Mouse (Mus musculus) gastrocnemius, adult 18-20 months (tissue): Measurements from ENCODE around the gene P2rx5. TPM values are rescaled to one million over a fixed set of nuclear protein-coding genes. Genes with fewer than 3 reads are reported as not detected.

Experiments used
- DNase-seq: peaks from one replicate; pipeline ENCODE4 v3.0.0; 2021; ENCODE audit warnings: low spot score
- long read RNA-seq, 2 experiments: library from polyadenylated mRNA; stranded (forward); transcript quantifications; one replicate each; pipeline ENCODE4 v2.0.0; 2021
- total RNA-seq, 2 experiments: library from RNA; stranded (reverse); gene quantifications; 2 replicates each; pipeline ENCODE4 v1.2.3; 2021

Gene P2rx5
- total RNA-seq: 1 to 10 TPM; 8.1 to 8.4 TPM
- long read RNA-seq, experiment 1, transcript P2rx5-201 (13 exons, 2,395 nt): major isoform, 7 of 12 reads
- long read RNA-seq, experiment 1, partial matches to known transcripts: 2 of 12 reads
- long read RNA-seq, experiment 1, other reads (novel, unspliced or antisense): 3 of 12 reads
- long read RNA-seq, experiment 2, transcript P2rx5-201 (13 exons, 2,395 nt): major isoform, 13 of 19 reads
- long read RNA-seq, experiment 2, partial matches to known transcripts: 4 of 19 reads
- long read RNA-seq, experiment 2, other reads (novel, unspliced or antisense): 2 of 19 reads

DNA sequence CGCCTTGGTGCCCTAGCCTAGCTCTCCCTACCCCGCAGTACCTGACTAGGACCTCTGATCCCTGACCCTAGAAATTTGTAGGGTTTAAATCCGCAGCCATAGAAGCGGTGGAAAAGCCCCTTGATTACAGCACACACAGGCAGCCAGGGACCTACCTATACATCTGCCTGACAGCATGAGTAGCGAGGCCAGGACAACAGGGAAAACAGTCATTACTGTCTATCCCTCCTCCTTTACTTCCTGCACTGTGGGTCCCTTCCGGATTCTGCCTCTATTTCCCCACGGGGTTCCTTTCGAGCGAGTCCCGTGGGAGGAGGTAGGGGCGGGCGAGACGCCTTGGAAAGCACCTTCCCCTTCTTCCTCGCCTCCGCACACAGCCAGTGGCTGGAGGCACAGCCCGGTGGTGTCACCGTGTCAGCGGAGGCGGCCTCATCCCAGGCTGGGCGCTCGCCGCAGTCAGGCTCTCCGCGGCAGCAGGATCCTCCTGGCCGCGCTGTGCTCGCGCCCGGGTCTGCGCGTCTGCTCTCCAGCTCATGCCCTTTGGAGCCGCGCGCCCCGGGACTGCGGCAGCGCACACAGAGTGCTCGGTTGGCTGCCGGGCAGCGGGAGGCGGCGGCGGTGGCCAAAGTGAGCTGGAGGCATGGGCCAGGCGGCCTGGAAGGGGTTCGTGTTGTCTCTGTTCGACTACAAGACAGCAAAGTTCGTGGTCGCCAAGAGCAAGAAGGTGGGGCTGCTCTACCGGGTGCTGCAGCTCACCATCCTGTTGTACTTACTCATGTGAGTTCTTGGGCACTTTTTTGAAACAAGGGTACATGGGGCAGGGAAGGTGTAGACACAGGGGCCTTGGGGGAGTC lies at the start of gene P2rx5:
Gene P2rx5, plus strand, starts transcription at position 465 of the 854 bp plus-strand sequence.
- peak; percentile 47 for DNase-seq

DNA sequence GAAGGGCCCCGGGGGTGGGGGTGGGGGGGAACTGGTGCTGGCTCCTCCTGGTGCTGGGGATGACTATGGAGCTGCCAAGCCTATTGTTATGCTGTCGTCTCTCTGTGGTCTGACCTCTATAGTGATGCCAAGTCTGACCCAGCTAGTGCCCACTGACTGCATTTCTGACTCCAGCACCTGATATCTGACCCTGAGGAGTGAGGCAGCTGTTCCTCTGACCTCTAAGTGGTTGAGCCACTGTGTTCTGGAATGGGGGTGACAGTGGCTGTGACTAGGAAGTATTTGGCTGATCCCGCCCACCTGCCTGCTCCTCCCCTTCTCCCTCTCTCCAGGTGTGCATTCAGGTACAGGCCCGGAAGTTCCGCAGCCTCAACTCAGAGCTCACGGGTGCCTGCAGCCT lies 48.8 kb upstream of the P2rx5 start:
- no peak for DNase-seq

DNA sequence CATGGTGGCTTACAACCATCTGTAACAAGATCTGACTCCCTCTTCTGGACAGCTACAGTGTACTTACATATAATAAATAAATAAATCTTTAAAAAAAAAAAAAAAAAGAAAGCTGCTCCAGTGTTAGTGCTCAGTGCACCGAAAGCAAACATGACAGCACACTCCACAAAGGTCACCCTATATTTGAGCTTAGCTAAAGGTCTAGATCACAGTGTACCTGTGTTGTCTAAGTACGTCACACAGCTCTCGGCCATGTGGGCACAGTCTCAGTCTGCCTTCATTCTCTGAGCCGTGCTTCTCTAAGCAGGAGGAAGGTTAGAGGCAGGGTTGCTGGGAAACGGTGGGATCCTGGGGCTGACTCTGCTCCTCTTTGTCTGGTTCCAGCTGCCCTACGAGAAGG lies 33.7 kb upstream of the P2rx5 start:
- DNase-seq: no peak

DNA sequence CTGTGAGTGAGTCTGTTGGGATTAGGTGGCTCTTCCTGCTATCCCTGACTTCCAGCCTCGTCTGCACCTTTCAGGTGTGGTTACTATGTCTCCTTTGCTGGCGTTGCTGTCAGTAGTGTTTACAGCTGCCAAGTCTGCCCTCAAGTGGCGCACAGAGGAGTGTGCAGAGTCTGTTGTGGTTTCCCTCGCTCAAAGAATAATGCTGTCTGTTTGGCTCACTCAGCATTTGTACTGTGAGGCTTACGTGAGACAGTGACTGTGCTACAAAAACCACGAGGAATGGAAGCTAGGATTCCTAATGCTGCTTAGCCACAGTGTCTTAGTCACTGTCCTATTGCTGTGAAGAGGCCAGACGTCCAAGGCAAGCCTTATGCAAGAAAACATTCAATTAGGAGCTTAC lies 29.2 kb upstream of the P2rx5 start:
- no peak for DNase-seq

DNA sequence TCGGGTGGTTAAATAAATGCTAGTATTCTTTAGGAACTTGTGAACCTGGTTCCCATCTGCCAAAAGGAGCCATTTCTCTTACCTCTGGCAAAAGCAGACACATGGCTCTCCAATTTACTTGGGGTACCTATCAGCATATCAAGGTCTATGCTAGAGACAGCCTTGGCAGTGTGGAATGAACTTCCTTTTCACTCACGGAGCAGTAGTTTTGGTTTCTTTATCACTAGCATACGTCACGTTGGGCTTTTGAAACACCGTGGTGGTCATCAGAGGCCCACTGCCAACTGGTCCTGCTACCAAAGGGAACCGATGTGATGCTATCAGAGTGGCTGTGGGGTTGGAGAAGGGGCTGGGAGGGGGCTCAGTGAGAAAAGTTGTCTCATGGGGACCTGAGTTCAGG lies 27.2 kb upstream of the P2rx5 start:
- no peak for DNase-seq

DNA sequence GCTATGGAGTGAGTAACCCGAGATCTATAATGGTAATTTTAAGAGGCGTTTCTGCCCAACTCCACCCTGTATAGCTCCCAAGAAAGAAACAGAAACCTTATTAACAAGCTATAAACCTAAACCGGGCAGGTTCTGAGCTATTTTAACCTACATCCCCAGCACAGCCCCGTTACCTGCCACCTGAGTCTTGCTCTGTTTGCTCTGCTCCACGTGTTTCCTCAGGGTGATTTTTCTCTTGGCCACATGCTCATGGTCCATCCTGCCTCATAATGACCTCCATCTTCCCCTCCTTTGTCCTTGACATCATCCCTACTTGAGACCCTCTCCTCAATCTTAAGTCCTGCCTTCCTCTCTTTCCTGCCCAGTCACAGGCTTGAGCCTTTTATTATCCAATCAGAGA lies 26.0 kb upstream of the P2rx5 start:
- no peak for DNase-seq

DNA sequence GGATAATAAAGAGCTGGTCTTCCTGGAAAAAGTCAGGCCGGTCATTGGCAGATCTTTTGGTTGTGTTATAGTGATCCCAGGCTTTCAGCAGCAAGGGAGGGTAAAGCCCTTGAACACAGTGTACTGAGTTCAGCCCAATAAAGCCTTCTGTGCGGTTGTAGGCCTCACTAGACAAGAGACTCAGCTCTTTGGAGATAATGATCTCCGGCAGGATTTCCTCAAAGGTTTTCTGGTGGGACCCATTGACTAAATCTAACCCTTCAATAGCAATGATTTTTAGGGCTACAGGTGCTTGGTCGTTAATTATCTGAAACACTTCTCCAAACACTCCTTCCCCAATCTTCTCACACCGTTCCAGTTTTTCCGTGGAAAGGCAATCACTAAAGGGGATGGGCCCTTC lies 23.6 kb upstream of the P2rx5 start:
- DNase-seq: no peak

DNA sequence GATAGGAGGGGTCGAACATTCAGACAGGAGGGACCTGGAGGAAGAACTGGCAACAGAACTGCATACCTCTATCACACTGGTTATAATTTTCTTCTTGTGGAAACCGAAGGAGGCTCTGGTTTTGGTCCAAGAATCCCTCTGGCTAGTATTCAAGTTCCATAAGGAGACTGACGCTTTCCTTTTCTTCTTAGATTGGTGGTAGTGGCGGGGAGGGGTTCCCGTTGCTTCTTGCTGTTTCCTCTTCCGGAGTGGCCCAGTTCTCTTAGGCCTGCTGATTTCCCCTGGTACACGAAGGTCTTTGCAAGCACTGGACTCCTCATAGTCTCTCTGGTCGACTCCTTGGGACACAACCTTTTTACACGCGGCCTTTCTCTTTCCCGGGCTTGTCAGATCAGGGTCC lies 23.1 kb upstream of the P2rx5 start:
- no peak for DNase-seq

DNA sequence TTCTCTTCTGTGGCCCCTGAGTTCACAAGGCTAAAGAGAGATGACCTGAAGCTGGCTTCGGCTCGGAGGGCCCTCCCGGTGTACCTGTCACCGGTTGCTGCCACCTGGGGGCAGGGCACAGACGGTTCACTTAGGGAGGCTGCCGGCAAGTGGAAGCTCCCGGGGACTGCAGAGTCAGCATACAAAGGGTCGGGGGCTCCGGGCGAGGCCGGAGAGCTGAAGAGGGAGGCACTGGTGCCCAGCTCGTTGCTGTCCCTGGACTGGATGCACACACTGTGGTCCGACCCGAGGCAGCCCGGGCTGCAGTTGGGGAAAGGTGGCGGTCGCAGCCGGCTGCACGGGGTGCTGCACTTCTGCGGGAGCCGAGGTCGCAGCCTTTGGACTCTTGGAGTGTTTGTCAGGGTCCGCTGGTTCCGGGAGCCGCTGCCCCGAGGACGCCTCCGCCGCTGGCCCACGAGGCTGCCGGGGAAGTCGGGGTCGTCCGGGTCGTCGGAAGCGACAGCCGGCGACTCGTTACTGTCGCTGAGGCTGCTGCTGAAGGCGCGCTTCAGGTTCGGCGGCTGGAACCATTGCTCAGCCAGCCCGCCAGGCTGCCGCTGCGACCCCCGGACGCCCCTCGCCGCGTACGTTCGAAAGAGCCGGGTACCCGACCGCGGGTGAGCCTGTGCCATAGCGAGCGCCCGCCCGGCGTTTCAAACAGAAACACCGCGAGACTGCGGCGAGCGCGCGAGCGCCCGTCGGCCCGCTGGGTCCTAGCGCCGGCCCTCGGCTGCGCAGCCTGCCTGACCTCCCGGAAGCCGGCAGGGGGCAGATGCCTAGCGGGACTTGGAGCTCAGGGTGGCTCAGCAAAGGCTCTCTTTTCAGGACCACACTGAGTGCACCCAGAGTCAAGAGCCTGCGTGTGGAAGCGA lies 22.4 kb upstream of the P2rx5 start, which contains the start of gene Haspin:
Gene Haspin, minus strand, starts transcription at position 704 of the 911 bp plus-strand sequence.
- peak; percentile 91 for DNase-seq

DNA sequence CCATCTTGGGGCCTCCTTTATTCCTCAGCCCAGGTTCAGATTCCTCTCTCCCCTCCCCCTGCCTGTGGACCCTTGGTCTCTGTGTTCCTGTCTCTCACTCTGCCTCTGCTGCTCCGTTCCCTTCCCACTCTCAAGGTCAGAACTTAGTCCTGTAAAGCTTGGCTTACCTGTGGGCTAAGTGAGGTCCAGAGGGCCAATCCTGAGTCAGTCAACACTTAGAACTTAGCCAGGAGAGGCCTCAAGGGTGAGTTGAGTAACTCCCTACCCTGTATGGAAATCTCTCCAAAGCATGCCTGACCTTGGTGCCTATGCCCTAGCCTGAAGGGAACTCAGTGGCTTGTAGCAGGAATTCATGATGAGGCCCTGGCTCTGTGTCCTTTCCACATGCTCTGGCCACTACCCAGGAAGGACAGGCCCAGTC lies 15.9 kb upstream of the P2rx5 start:
- peak; percentile 24 for DNase-seq

DNA sequence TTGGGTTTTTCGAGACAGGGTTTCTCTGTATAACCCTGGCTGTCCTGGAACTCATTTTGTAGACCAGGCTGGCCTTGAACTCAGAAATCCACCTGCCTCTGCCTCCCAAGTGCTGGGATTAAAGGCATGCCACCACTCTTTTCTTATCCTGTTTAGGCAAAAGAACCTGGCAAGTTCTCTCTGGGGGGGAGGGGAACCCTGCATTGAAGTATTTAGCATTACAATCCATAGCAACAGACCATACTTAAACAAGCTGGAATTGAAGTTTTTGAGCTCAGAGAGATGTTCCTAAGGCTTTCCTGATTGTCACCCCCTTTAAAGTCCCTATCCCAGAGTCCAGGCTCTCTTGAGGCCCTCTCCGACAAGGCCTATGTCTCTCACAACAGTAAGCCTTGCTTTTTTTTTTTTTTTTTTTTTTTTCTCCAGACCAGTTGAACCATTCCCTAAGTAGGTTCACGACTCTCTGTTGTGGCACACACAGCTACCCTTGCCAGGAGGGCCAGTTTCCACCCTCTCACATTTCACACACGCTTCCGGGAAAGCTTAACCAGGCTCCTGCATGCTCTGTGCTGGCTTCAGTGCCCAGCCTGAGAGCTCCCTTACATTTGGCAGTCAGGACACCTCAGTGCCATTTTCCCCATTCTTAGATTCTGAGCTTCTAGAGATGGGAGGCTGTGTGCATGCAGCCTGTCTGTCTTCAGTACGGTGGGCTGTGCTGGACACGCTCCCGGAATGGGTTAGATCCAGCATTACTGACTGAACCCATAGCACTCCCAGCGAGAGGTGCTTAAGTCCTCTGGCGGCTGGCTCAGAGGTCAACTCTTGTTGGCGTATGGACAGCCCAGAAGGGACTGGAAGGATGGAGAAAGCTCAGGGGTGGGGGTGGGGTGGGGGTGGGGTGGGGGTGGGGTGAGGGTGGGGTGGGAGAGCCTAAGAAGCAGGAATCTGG lies 13.9 kb upstream of the P2rx5 start:
- peak; percentile 66 for DNase-seq

DNA sequence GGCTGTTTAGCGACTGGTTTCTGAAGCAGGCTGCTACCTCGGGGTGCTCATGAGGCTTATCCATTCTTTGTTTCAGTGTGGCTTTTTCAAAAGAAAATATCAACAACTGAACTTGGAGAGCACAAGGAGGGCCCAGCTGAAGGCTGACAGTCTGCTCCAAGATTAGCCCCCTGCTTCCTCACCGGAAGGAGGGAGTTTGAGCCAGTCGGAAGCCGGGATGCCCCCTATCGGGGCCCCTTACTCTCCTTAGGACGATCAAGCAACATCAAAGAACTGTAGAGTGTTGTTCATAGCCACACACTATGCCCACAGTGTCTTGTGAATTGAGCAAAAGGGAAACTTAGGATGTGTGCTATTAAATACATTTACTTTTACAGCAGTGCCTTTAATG lies 13.3 kb upstream of the P2rx5 start:
- DNase-seq: no peak

DNA sequence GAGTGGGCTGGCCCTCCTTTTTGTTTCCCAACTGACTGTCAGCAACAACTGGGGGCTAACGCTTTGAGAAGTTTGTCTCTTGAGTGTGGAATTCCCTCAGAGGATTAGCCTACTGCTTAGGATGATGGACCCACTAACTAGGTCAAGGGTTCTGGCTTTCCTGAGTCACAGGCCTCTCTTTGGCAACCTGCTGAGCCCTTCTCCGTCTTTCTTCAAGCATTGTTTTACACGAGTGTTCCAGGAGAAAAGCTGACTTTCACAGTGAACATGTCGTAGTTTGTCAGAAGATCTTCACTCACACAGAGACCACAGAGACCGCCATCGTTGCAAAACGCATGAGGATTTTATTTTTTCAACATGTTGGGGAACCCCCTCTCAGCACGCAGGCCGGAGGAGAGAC lies 12.0 kb upstream of the P2rx5 start:
- no peak for DNase-seq

DNA sequence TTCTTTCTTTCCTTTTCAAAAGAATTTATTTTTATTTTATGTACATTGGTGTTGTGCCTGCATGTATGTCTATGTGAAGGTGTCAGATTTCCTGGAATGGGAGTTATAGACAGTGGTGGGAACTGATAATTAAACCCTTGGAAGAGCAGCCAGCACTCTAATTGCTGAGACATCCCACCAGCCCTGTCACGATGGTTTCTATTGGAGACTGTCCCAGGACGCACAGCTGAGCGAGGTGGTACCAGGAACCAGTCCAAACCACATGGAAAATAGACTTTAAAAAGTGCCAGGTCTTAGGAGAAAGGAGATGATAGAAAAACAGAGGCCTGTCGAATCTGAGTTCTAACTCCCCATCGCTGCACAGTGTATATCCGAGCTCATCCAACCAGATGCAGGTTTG lies 5.2 kb upstream of the P2rx5 start:
- no peak for DNase-seq

DNA sequence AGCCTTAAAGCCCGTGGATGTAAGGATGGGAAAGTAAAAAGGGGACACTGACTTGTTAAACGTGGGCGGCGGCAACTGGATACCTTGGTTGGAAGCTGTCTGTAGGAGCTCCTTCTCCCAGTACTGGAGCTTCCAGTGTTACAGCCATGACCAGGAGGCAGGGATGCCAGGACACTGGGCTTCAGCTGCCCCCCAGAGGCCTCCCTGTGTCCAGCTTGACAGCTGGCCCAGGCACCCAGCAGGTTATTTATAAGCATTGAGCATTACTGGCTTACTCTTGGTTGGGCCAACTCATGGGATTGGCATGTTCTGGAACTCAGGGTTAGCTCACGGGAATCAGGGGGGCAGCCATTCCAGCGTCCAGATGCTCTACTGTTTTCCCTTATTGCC lies 585 bp downstream of the P2rx5 start:
- peak; percentile 86 for DNase-seq

DNA sequence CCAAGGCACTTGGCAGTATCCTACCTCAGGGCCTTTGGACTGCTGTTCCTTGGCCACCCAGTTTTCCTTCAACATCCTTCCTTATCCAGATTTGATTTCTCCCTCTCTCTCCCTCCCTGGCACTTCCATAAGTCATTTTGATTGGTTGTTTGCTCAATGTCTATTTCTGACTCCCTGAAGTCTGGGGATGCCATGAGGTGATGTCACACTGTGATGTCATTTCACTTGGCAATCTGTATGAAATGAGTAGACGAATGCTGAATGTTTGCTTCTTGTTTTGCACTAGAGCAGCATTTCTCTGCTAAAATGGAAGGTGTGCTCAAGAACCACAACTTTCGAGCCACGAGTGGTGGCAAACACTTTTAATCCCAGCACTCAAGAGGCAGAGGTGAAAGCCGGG lies 1.4 kb downstream of the P2rx5 start:
- no peak for DNase-seq

DNA sequence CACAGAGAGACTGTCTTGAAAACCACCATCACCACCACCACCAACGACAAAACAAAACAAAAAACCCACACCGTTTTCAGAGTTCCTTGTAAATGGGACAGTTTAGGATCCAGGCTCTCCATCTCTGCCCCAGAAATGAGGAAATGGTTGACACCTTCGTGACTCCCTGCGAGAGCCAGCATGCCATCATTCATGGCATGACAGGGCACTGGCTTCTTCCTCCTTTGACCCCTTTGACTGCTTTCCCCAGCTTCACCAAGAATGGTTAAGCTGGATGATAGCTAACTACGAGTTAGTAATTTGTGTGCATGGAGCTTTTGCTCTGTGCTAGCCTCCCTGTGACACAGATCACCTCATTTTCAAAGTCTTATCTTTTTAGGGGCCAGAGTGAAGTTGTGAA lies 2.1 kb downstream of the P2rx5 start:
- no peak for DNase-seq

DNA sequence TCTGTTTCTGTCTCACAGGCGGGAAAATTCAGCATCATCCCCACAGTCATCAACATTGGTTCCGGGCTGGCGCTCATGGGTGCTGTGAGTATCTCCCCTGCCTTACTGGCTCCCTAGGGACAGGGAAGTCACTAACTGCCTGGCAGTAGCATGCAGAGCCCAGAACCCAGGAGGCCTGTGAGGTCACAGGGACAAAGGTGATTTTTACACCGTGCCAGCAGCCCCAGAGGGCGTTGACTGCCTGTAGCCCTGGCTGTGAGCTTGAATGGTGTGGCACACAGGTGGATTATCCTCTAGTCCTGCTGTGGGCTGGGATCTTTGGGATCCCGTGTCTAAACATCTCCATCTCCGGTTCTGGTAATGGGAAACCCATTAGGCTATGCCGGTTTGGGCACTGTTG lies 7.8 kb downstream of the P2rx5 start:
- no peak for DNase-seq

DNA sequence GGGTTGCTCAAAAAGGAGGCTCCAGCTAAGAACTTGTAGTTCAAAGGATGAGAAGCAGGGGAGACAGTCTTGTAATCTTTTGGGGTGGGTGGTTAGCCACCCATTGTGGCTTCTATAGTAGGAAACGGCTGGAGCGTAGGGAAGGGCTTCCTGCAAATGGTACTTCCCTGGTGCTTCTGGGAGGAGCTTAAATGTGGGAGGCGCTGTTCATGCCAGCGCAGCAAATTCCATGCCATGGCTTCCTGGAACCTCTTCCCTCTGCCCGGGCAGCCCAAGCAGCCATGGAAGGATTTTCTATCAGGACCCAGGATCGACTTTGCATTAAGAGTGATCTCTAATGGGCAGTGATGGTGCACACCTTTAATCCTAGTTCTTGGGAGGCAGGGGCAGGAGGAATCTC lies 8.4 kb downstream of the P2rx5 start:
- DNase-seq: no peak

DNA sequence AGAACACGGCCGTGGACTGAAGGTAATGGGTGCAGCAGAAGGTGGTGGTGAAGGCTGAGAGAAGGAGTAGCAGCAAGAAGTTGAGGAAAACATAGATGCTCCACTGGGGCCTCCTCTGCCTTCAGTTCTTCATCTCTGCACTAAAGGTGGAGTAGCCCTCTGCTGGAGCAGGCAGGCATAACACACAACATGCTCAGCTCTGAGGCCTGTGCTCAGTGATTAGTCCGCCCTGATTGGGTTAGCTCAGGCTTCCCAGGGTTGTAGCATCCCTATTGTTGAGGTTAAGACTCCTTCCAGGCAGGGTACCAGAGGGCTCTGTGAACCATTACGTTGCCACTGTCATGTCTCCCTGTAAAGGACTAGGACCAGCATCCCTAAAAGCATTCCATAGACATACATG lies 9.0 kb downstream of the P2rx5 start:
- peak; percentile 43 for DNase-seq

DNA sequence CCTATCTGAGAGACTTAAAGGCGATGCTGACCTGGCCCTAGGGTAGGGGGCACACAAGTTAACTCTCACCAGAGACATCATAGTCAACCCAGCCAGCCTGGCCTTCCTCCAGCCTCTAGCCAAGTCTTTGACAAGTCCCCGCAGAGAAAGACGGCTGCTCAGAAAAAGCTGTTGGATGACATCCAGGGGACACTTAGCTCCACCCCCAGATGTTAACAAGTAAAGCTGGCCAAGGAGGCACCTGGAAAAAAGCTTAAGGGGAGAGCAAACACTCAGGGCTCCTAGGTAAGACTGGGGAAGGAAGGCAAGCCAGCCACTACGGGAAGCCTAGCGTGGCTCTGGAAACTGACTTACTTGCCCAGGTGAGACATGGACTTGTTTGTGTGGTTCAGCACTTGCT lies 12.0 kb downstream of the P2rx5 start:
- peak; percentile 56 for DNase-seq
